ENCODE assay signal across 28 mouse cellular contexts in the genomic region with DNA sequence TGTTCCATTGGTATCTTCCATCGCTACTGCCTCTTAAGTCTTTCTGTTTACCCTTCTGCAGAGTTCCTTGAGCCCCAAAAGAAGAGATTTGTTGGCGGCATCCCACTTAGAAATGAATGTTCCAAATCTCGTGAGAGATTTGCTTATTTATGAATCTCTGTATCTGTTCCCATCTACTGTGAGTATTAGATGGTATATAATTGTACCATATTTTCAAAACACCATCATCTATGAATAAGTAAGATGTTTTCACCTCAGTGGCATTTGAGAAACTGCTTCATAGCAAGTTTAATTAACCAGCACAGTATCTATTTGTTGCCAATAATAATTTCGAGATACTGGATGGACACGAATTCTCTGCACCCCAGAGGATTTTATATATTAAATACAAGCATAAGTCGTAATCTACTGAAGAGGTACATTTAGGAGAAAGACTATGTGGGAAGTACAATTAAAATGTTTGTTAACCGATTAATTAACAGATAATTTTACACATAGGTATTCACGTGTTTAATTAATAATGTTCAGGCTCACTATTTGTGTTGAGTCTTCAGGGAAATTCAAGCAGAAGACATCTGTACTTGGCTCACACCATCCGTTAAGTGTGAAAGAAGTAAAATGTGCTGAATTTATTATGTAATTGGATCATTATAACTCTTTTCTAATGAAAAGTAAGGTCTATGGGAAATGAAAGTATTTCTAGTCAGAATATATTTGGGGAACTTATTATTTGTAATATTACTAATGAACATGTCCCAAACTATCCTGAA.
"Had no signal": no experiment of that assay in that cellular context is flagged by ENCODE, and none has a peak within 500 bp of the region (broad histone marks: within the 10 kb centered on the region; RNA-seq: fewer than 3 reads in every experiment).

No protein-coding gene starts in this region.

- H3K9me3 ChIP-seq: heart, embryonic 10.5 days; hindbrain, embryonic 10.5 days; hindbrain, embryonic 12.5 days; intestine, embryonic 15.5 days; limb, embryonic 10.5 days; limb, embryonic 12.5 days; liver, embryonic 13.5 days; liver, embryonic 15.5 days had no signal

- H3K4me2 ChIP-seq: heart, embryonic 12.5 days; hindbrain, embryonic 12.5 days; hindbrain, embryonic 14.5 days; intestine, embryonic 15.5 days; limb, embryonic 12.5 days; liver, embryonic 11.5 days; liver, embryonic 13.5 days; liver, embryonic 15.5 days had no signal

- ATAC-seq: hindbrain, embryonic 16.5 days; inflammation-experienced regulatory T-cells, adult 6 months; intestine, embryonic 15.5 days; intestine, postnatal 0 days; liver, postnatal 0 days had no signal

- H3K4me1 ChIP-seq: heart, embryonic 10.5 days; heart, embryonic 12.5 days; hindbrain, embryonic 10.5 days; hindbrain, embryonic 12.5 days; intestine, embryonic 15.5 days; limb, embryonic 10.5 days; limb, embryonic 12.5 days; liver, embryonic 13.5 days; liver, embryonic 15.5 days had no signal

- H3K9ac ChIP-seq: heart, embryonic 12.5 days; hindbrain, embryonic 12.5 days; hindbrain, embryonic 14.5 days; intestine, embryonic 15.5 days; limb, embryonic 12.5 days; liver, embryonic 13.5 days; liver, embryonic 15.5 days; liver, postnatal 0 days had no signal

- H3K36me3 ChIP-seq: heart, embryonic 10.5 days; heart, embryonic 12.5 days; hindbrain, embryonic 10.5 days; hindbrain, embryonic 12.5 days; intestine, embryonic 15.5 days; limb, embryonic 10.5 days; limb, embryonic 12.5 days; liver, embryonic 13.5 days; liver, embryonic 15.5 days had no signal

- H3K4me3 ChIP-seq: heart, embryonic 10.5 days; heart, embryonic 12.5 days; hindbrain, embryonic 10.5 days; hindbrain, embryonic 12.5 days; intestine, embryonic 15.5 days; layer of hippocampus, adult 2 months; left cerebral cortex, adult 2 months; limb, embryonic 10.5 days; limb, embryonic 12.5 days; liver, embryonic 13.5 days; liver, embryonic 15.5 days had no signal

- H3K27me3 ChIP-seq: heart, embryonic 12.5 days; hindbrain, embryonic 12.5 days; intestine, embryonic 15.5 days; limb, embryonic 12.5 days; liver, embryonic 13.5 days; liver, embryonic 15.5 days had no signal

- H3K27ac ChIP-seq: heart, embryonic 10.5 days; hindbrain, embryonic 10.5 days; hindbrain, embryonic 12.5 days; hindbrain, embryonic 14.5 days; intestine, embryonic 15.5 days; layer of hippocampus, adult 2 months; left cerebral cortex, adult 2 months; limb, embryonic 10.5 days; limb, embryonic 12.5 days; liver, embryonic 13.5 days; liver, embryonic 15.5 days had no signal

- DNase-seq: gastrocnemius, postnatal 10 days; gastrocnemius, postnatal 25 days; heart, adult 18-20 months; heart, postnatal 10 days; heart, postnatal 4 days; kidney, adult 18-20 months; kidney, adult 8-10 months; kidney, postnatal 10 days; kidney, postnatal 25 days; kidney, postnatal 4 days; liver; liver, embryonic 13.5 days; liver, postnatal 0 days had no signal
